Mouse (Mus musculus) NIH3T3 (cell line): Measurements from ENCODE around the gene Kcnt2.

Experiments used
- DNase-seq: peaks from one replicate; pipeline ENCODE4 v3.0.0-alpha.2; 2012; ENCODE audit warnings: low read depth

Kcnt2 gene

GRCm38 (mm10) chr1:140378791-140379190 lies 132.8 kb downstream of the Kcnt2 start:
- DNase-seq: no peak

- DNase-seq: no peak
These were observed 133.6 kb downstream of the Kcnt2 start for GRCm38 (mm10) chr1:140379526-140379925.

GRCm38 (mm10) chr1:140381093-140381492 lies 135.1 kb downstream of the Kcnt2 start:
- DNase-seq: no peak

GRCm38 (mm10) chr1:140390301-140390700 lies 144.3 kb downstream of the Kcnt2 start:
- no peak for DNase-seq

- no peak for DNase-seq
These were observed 151.8 kb downstream of the Kcnt2 start for GRCm38 (mm10) chr1:140397756-140398155.

GRCm38 (mm10) chr1:140406631-140407288 lies 160.8 kb downstream of the Kcnt2 start:
- DNase-seq: no peak

- DNase-seq: no peak
These were observed 169.8 kb downstream of the Kcnt2 start for GRCm38 (mm10) chr1:140415761-140416160.

- DNase-seq: no peak
These were observed 177.0 kb downstream of the Kcnt2 start for GRCm38 (mm10) chr1:140422954-140423353.

GRCm38 (mm10) chr1:140429284-140429850 lies 183.4 kb downstream of the Kcnt2 start:
- no peak for DNase-seq

- no peak for DNase-seq
These were observed 186.1 kb downstream of the Kcnt2 start for GRCm38 (mm10) chr1:140432039-140432438.

GRCm38 (mm10) chr1:140434791-140435190 lies 188.8 kb downstream of the Kcnt2 start:
- DNase-seq: no peak

GRCm38 (mm10) chr1:140438176-140438575 lies 192.2 kb downstream of the Kcnt2 start:
- DNase-seq: no peak

- DNase-seq: no peak
These were observed 197.9 kb downstream of the Kcnt2 start for GRCm38 (mm10) chr1:140443904-140444303.

- no peak for DNase-seq
These were observed 198.4 kb downstream of the Kcnt2 start for GRCm38 (mm10) chr1:140444394-140444793.

- DNase-seq: no peak
These were observed 205.5 kb downstream of the Kcnt2 start for GRCm38 (mm10) chr1:140451461-140451860.

GRCm38 (mm10) chr1:140451924-140452323 lies 206.0 kb downstream of the Kcnt2 start:
- DNase-seq: no peak

- no peak for DNase-seq
These were observed 209.9 kb downstream of the Kcnt2 start for GRCm38 (mm10) chr1:140455903-140456302.

- no peak for DNase-seq
These were observed 210.9 kb downstream of the Kcnt2 start for GRCm38 (mm10) chr1:140456873-140457272.

GRCm38 (mm10) chr1:140468315-140468714 lies 222.4 kb downstream of the Kcnt2 start:
- DNase-seq: no peak

- no peak for DNase-seq
These were observed 223.6 kb downstream of the Kcnt2 start for GRCm38 (mm10) chr1:140469586-140469985.

GRCm38 (mm10) chr1:140476921-140477320 lies 231.0 kb downstream of the Kcnt2 start:
- no peak for DNase-seq

GRCm38 (mm10) chr1:140484016-140484415 lies 238.1 kb downstream of the Kcnt2 start:
- peak; percentile 2 for DNase-seq

- no peak for DNase-seq
These were observed 243.9 kb downstream of the Kcnt2 start for GRCm38 (mm10) chr1:140489816-140490215.

GRCm38 (mm10) chr1:140491406-140491805 lies 245.4 kb downstream of the Kcnt2 start:
- no peak for DNase-seq
